Mouse (Mus musculus) limb, embryonic 11.5 days (tissue): ENCODE data around the gene Acan. TPM values are rescaled to one million over a fixed set of nuclear protein-coding genes. Genes with fewer than 3 reads are reported as not detected.

ENCODE experiments used
- ATAC-seq: fragments of 200-750 bp; cut with Nextera tagmentation; 2 replicates; pipeline ENCODE4 v1.8.0; 2017; ENCODE audit warnings: low read depth; ENCODE audit not compliant: insufficient number of reproducible peaks, low FRiP score, low TSS enrichment
- DNase-seq: peaks from one replicate; pipeline ENCODE4 v3.0.0-alpha.2; 2015; ENCODE audit warnings: low spot score
- H3K27ac ChIP-seq: fragments of 300-500 bp; sonication (generic); replicated peaks from 2 replicates; pipeline ENCODE4 v1.5.1; 2014; ENCODE audit warnings: low read depth, mild to moderate bottlenecking, low read length
- H3K27me3 ChIP-seq: fragments of 300-500 bp; sonication (generic); 2 replicates; pipeline ENCODE4 v1.6.1; 2014; ENCODE audit warnings: mild to moderate bottlenecking, low read length, mixed read lengths; ENCODE audit not compliant: control insufficient read depth, insufficient read depth
- H3K36me3 ChIP-seq: fragments of 300-500 bp; sonication (generic); 2 replicates; pipeline ENCODE4 v1.6.1; 2014; ENCODE audit warnings: mild to moderate bottlenecking, low read length, moderate library complexity, mixed read lengths; ENCODE audit not compliant: control insufficient read depth, insufficient read depth
- H3K4me1 ChIP-seq: fragments of 300-500 bp; sonication (generic); 2 replicates; pipeline ENCODE4 v1.6.1; 2014; ENCODE audit warnings: low read length, mixed read lengths; ENCODE audit not compliant: control insufficient read depth, insufficient read depth
- H3K4me2 ChIP-seq: fragments of 300-500 bp; sonication (generic); 2 replicates; pipeline ENCODE4 v1.6.1; 2014; ENCODE audit warnings: low read depth, mild to moderate bottlenecking, moderate library complexity; ENCODE audit not compliant: severe bottlenecking
- H3K4me3 ChIP-seq: fragments of 300-500 bp; sonication (generic); 2 replicates; pipeline ENCODE4 v1.5.1; 2014; ENCODE audit warnings: low read depth, low read length
- H3K9ac ChIP-seq: fragments of 300-500 bp; sonication (generic); 2 replicates; pipeline ENCODE4 v1.6.1; 2014; ENCODE audit warnings: mild to moderate bottlenecking, low read length
- H3K9me3 ChIP-seq: fragments of 300-500 bp; sonication (generic); 2 replicates; pipeline ENCODE4 v1.6.1; 2016; ENCODE audit warnings: low read length; ENCODE audit not compliant: control insufficient read depth
- WGBS: fragments of 180-500 bp; shearing (Covaris S2); extraction: QIAGEN DNeasy Blood & Tissue Kit; methylation state at CpG from one replicate; pipeline ENCODE4 v1.1.7; 2014; 5-methylcytosine and 5-hydroxymethylcytosine counted together
- polyA plus RNA-seq: library from polyadenylated mRNA; unstranded; fragments of >200 nt; fragmentation: Nextera tagmentation; extraction: Ambion mirVana; gene quantifications from 2 replicates; pipeline ENCODE4 v1.2.1, GENCODE M21; 2014

Acan gene
- polyA plus RNA-seq, 1 experiment from 2014 or later: 1.2 TPM

DNA sequence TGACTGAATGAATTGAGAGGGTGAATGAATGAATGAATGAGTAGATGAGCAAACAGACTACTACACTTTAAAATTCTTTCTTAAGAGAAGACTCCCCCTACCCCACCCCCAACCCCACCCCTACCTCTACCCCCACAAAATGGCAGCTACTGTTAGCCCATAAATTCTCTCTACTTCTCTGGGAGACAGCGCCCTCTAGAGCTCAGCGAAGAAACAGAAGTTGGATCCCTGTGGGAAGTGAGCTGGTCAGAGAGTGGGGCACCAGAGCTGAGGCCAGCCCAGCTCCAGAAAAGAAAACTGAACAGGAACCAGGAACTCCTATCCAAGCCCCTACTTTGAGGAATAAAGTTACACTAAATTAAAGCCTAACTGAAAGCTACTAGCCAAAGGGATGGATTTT is 5.3 kb downstream of the Acan start:
- no peaks in the 10 kb centered on the region for H3K4me1 ChIP-seq
- no peak for ATAC-seq
- H3K4me3 ChIP-seq: no peak overlapping the region
- H3K9ac ChIP-seq: no peak overlapping the region
- no peak overlapping the region for H3K4me2 ChIP-seq
- H3K9me3 ChIP-seq: no peaks in the 10 kb centered on the region
- 30% methylated on average over 2 of the region's 2 CpGs for WGBS
- no peaks in the 10 kb centered on the region for H3K36me3 ChIP-seq
- DNase-seq: no peak
- H3K27me3 ChIP-seq: peaks cover 25% of the 10 kb centered on the region
- no peak overlapping the region for H3K27ac ChIP-seq

DNA sequence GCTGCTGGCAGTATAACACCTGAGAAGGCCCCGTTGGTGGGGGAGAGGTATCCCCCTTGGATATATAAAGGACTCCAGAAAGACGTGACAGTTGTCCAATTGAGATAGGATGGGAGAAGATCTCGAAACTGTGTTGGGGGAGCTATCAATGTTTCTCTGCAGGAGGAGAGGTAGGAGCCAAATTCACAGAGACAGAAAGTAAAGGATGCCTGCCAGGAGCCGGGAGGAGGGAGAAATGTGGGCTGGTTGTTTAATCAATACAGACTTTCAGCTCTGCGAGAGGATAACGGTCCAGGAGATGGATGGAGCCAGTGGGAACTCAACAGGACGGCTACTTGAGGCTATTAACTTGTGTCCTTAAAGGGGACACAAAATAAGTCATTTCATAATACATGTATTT is 14.2 kb downstream of the Acan start:
- ATAC-seq: no peak

GRCm38 (mm10) chr7:79068231-79068630 is 14.9 kb downstream of the Acan start:
- Histone ChIP-seq H3K36me3 (no peaks in the 10 kb centered on the region), H3K4me2 (no peak overlapping the region), H3K27me3 (no peaks in the 10 kb centered on the region), H3K9ac (no peak overlapping the region), H3K27ac (no peak overlapping the region), H3K4me3 (no peak overlapping the region), H3K4me1 (no peaks in the 10 kb centered on the region), H3K9me3 (no peaks in the 10 kb centered on the region)
- WGBS: 57% methylated on average over 4 of the region's 4 CpGs
- no peak for DNase-seq
- ATAC-seq: no peak

More for the DNA sequence above, 14.2 kb downstream of the Acan start:
- WGBS: 68% methylated on average over 7 of the region's 7 CpGs
- H3K36me3 ChIP-seq: no peaks in the 10 kb centered on the region
- H3K9ac ChIP-seq: no peak overlapping the region
- no peaks in the 10 kb centered on the region for H3K27me3 ChIP-seq
- no peak for DNase-seq
- no peak overlapping the region for H3K4me3 ChIP-seq
- H3K4me1 ChIP-seq: no peaks in the 10 kb centered on the region
- H3K4me2 ChIP-seq: no peak overlapping the region
- H3K27ac ChIP-seq: no peak overlapping the region
- H3K9me3 ChIP-seq: no peaks in the 10 kb centered on the region

DNA sequence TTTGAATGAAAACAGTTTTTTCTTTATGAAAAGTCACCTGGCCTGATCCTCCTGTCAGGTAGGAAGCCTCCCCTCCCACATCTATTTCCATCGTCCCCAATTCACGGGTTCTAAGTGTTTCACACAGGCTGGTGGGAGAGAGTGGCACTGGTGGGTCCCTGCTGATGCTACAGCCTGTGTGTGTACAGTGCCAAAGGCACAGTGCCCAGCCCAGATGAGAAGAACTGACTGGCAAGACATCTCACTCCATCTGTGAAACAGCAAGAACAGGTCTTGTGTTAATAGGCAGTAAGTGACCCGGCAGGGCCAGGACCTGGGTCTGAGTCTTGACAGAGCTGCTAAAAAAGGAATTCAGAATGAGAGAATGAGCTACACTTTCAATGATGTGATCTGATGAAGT is 25.9 kb downstream of the Acan start:
- no peaks in the 10 kb centered on the region for H3K27me3 ChIP-seq
- no peak overlapping the region for H3K4me2 ChIP-seq
- DNase-seq (no peak), ATAC-seq (no peak)
- WGBS: 73% methylated on average over 3 of the region's 3 CpGs
- no peaks in the 10 kb centered on the region for H3K9me3 ChIP-seq
- H3K36me3 ChIP-seq: no peaks in the 10 kb centered on the region
- H3K4me1 ChIP-seq: no peaks in the 10 kb centered on the region
- H3K27ac ChIP-seq: no peak overlapping the region
- no peak overlapping the region for H3K4me3 ChIP-seq
- H3K9ac ChIP-seq: no peak overlapping the region

DNA sequence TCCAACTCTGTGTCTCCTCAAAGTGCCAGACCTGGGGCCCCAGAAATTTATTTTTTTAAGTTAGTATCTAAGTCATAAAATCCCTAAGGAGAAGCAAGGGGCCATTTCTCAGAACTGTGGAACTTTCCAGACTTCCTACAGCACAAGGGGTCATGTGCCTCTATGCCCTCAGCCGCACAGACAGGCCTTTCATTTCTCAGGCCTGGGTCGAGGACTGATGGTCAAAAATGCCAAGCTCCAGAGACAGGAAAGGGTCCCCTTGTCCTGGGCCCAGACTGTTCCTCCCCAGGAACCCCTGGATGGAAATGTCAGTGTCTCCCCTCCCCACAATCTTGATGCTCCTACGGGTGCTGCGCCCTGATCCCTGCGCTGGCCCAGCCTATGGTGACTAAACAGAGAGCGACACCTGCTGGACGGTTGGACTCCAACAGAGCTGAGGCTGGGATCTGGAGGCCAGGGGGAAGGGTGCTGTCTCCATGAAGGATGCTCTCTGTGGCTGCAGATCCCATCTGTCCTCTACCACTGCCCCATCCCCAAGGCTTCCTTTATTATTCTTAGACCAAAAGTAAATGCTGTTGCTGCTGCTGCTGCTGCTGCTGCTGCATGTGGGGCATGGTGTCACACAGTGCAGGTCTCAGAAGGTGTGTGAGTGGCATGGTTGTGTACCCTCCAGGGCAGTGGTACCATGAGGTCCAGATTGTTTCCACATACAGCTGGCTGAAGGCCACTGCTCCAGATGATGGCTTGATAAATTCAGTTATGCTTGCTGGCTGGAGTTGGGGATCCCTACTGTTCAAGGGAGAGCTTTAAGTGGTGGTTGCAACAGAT is 27.5 kb downstream of the Acan start:
- no peaks in the 10 kb centered on the region for H3K4me1 ChIP-seq
- DNase-seq: peak; percentile 83
- H3K4me2 ChIP-seq: no peak overlapping the region
- H3K36me3 ChIP-seq: no peaks in the 10 kb centered on the region
- H3K9ac ChIP-seq: no peak overlapping the region
- no peaks in the 10 kb centered on the region for H3K27me3 ChIP-seq
- ATAC-seq: peak; percentile 76; the same call in 1 of the 2 replicates
- H3K9me3 ChIP-seq: no peaks in the 10 kb centered on the region
- WGBS: 28% methylated on average over 7 of the region's 7 CpGs
- H3K27ac ChIP-seq: no peak overlapping the region
- no peak overlapping the region for H3K4me3 ChIP-seq

DNA sequence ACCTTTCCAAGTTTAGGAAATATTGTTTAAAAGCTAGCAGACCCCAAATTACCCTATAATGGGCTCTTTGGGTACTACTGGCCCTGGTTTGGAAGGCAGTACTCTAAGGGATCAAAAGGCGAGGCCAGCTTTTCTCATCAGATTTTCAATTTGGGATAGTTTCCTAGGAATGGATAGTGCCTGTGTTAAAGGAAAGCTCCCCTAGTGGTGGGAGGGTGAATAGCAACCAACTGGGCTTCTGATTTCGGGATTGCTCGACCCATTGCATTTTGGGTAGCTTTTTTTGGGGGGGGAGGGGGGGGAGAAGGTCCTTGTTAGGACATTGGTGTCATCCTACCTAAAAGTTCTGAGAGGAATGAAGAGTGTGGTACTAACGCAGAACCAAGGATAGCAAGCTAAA is 35.8 kb downstream of the Acan start:
- DNase-seq (no peak), ATAC-seq (no peak)
- Histone ChIP-seq H3K9ac (no peak overlapping the region), H3K27me3 (no peaks in the 10 kb centered on the region), H3K4me3 (no peak overlapping the region), H3K27ac (no peak overlapping the region), H3K4me1 (no peaks in the 10 kb centered on the region), H3K36me3 (no peaks in the 10 kb centered on the region), H3K4me2 (no peak overlapping the region), H3K9me3 (no peaks in the 10 kb centered on the region)
- WGBS: 79% methylated on average over 4 of the region's 4 CpGs

GRCm38 (mm10) chr7:79096492-79096891 is 43.2 kb downstream of the Acan start:
- ATAC-seq (no peak), DNase-seq (no peak)
- no peak overlapping the region for H3K27ac ChIP-seq
- no peaks in the 10 kb centered on the region for H3K27me3 ChIP-seq
- WGBS: 71% methylated on average over 5 of the region's 5 CpGs
- H3K9me3 ChIP-seq: no peaks in the 10 kb centered on the region
- no peaks in the 10 kb centered on the region for H3K36me3 ChIP-seq
- H3K4me2 ChIP-seq: no peak overlapping the region
- H3K4me3 ChIP-seq: no peak overlapping the region
- H3K9ac ChIP-seq: no peak overlapping the region
- H3K4me1 ChIP-seq: no peaks in the 10 kb centered on the region

- DNase-seq: no peak
- Histone ChIP-seq H3K9me3 (no peaks in the 10 kb centered on the region), H3K4me3 (no peak overlapping the region), H3K27ac (no peak overlapping the region), H3K9ac (no peak overlapping the region), H3K4me1 (no peaks in the 10 kb centered on the region), H3K27me3 (no peaks in the 10 kb centered on the region), H3K36me3 (no peaks in the 10 kb centered on the region), H3K4me2 (no peak overlapping the region)
- WGBS: 56% methylated on average over 4 of the region's 4 CpGs
- ATAC-seq: no peak
Observed at GRCm38 (mm10) chr7:79113848-79114247, 60.6 kb downstream of the Acan start.

- 83% methylated on average over 5 of the region's 5 CpGs for WGBS
- no peak overlapping the region for H3K4me2 ChIP-seq
- no peaks in the 10 kb centered on the region; the same call in 1 of the 2 replicates for H3K4me1 ChIP-seq
- H3K27ac ChIP-seq: no peak overlapping the region
- H3K9ac ChIP-seq: no peak overlapping the region
- no peaks in the 10 kb centered on the region for H3K9me3 ChIP-seq
- ATAC-seq (no peak), DNase-seq (no peak)
- H3K27me3 ChIP-seq: no peaks in the 10 kb centered on the region
- H3K4me3 ChIP-seq: no peak overlapping the region
- no peaks in the 10 kb centered on the region for H3K36me3 ChIP-seq
Observed at GRCm38 (mm10) chr7:79123465-79123864, 70.2 kb downstream of the Acan start.
